Mouse (Mus musculus) hindbrain, embryonic 16.5 days (tissue): Measurements from ENCODE around the gene Trnt1. TPM values are rescaled to one million over a fixed set of nuclear protein-coding genes. Genes with fewer than 3 reads are reported as not detected.

Experiments
- ATAC-seq: fragments of 200-750 bp; cut with Nextera tagmentation; 2 replicates; pipeline ENCODE4 v1.8.0; 2017; ENCODE audit warnings: moderate TSS enrichment, moderate library complexity
- H3K27ac ChIP-seq: fragments of 300-500 bp; sonication (generic); 2 replicates; pipeline ENCODE4 v1.5.1; 2014; ENCODE audit warnings: low read depth, mild to moderate bottlenecking, control low read depth, low read length, moderate library complexity
- H3K27me3 ChIP-seq: fragments of 300-500 bp; sonication (generic); replicated peaks from 2 replicates; pipeline ENCODE4 v1.6.1; 2014; ENCODE audit warnings: low read length; ENCODE audit not compliant: control insufficient read depth, insufficient read depth
- H3K36me3 ChIP-seq: fragments of 300-500 bp; sonication (generic); 2 replicates; pipeline ENCODE4 v1.6.1; 2014; ENCODE audit warnings: mild to moderate bottlenecking, low read length, moderate library complexity, mixed read lengths; ENCODE audit not compliant: control insufficient read depth, insufficient read depth
- H3K4me1 ChIP-seq: fragments of 300-500 bp; sonication (generic); 2 replicates; pipeline ENCODE4 v1.6.1; 2014; ENCODE audit warnings: low read depth, low read length; ENCODE audit not compliant: control insufficient read depth, insufficient read depth
- H3K4me2 ChIP-seq: fragments of 300-500 bp; sonication (generic); 2 replicates; pipeline ENCODE4 v1.6.1; 2014; ENCODE audit warnings: mild to moderate bottlenecking, low read length, control low read depth, moderate library complexity
- H3K4me3 ChIP-seq: fragments of 300-500 bp; sonication (generic); 2 replicates; pipeline ENCODE4 v1.5.1; 2014; ENCODE audit warnings: mild to moderate bottlenecking, low read length, control low read depth, moderate library complexity
- H3K9ac ChIP-seq: fragments of 300-500 bp; sonication (generic); 2 replicates; pipeline ENCODE4 v1.6.1; 2014; ENCODE audit warnings: low read depth, mild to moderate bottlenecking, control low read depth, low read length, moderate library complexity
- H3K9me3 ChIP-seq: fragments of 300-500 bp; sonication (generic); 2 replicates; pipeline ENCODE4 v1.6.1; 2014; ENCODE audit warnings: mild to moderate bottlenecking, low read length, moderate library complexity; ENCODE audit not compliant: control insufficient read depth
- WGBS: fragments of 180-500 bp; shearing (Covaris S2); extraction: QIAGEN DNeasy Blood & Tissue Kit; methylation state at CpG from one replicate; pipeline ENCODE4 v1.1.7; 2014; 5-methylcytosine and 5-hydroxymethylcytosine counted together
- polyA plus RNA-seq: library from polyadenylated mRNA; unstranded; fragments of >200 nt; fragmentation: Nextera tagmentation; extraction: Ambion mirVana; gene quantifications from 2 replicates; pipeline ENCODE4 v1.2.1, GENCODE M21; 2015

Trnt1 gene
- polyA plus RNA-seq, 1 experiment from 2014 or later = 61.9 TPM

DNA sequence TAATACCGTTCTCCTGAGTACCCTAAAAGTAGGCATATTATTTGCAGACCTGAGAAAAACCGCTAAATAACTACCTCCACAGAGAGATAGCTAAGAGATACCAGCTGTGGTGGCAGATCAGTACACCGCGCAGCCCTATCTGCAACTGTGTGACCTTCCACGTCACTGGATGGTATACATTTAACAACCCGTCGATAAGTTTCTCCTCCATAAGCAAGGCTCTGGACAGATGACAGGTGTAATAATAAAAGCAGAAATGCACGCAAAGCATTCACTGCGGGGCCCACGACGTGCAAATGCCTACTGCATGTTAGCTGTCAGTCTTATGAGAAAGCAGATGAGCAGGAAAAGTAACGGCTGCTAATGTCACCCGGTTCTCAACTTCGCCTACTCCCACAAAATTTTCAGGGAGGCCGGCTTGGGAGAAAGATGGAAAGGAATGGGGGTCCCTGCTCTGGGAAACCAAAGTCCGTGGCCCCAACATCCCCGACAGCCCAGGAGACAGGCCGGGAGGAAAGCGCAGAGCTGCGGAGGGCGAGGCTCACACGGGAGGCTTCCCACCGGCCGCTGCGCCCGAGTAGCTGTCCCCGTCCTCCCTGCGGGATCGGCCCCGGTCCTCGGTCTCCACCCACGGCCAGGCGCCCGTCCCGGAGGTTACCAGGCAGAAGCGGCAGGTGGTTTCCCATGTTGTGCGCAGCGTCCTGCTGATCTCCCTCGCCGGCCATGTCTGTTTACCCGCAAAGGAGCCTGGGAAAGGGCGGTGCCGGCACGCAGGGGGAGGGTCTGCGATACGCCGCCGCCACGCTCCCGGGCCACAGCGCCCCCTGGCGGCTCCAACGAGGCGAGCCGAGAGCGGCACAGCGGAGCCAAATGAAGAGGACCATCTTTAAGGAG lies 30.7 kb downstream of the Trnt1 start, which contains the start of gene Crbn:
Gene Crbn, minus strand, starts transcription at position 745 of the 894 bp plus-strand sequence.
- peak; percentile 96 for ATAC-seq
- peaks cover 4% of the 10 kb centered on the region for H3K36me3 ChIP-seq
- no peak within 1 kb of the TSS for H3K27ac ChIP-seq
- 2% methylated on average over 57 of the region's 57 CpGs for WGBS
- no peaks in the 10 kb centered on the region for H3K9me3 ChIP-seq
- peaks cover 11% of the 10 kb centered on the region for H3K4me1 ChIP-seq
- no peaks in the 10 kb centered on the region for H3K27me3 ChIP-seq
- peak within 1 kb of the TSS; percentile 85 for H3K9ac ChIP-seq
- H3K4me2 ChIP-seq = peak within 1 kb of the TSS; percentile 95
- peak within 1 kb of the TSS; percentile 85 for H3K4me3 ChIP-seq

DNA sequence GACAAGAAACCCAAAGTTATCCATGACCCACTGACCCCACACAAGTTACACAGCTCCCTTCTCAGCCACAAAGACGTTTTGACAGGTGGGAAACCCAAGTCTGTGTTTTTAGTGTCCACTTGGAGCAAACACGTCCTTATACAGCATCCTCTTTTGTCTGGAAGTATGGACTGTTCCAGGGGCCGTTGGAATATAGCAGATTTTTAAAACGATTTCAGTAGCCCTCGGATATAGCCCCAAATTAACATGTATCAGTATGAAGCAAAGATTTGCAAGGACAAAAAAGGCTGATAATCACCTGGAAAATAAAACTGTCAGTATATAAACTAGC lies 31.3 kb downstream of the Trnt1 start:
- peak overlapping the region; percentile 56 for H3K4me2 ChIP-seq
- ATAC-seq = no peak; the same call in 1 of the 2 replicates
- H3K4me3 ChIP-seq = peak overlapping the region; percentile 85
- H3K27ac ChIP-seq = no peak overlapping the region
- H3K36me3 ChIP-seq = no peaks in the 10 kb centered on the region
- 56% methylated on average over 5 of the region's 5 CpGs for WGBS
- H3K27me3 ChIP-seq = no peaks in the 10 kb centered on the region
- no peaks in the 10 kb centered on the region for H3K9me3 ChIP-seq
- peaks cover 11% of the 10 kb centered on the region for H3K4me1 ChIP-seq
- 0 out of 2 replicates have a peak overlapping the region, but pooled peaks have one; percentile 31 for H3K9ac ChIP-seq

DNA sequence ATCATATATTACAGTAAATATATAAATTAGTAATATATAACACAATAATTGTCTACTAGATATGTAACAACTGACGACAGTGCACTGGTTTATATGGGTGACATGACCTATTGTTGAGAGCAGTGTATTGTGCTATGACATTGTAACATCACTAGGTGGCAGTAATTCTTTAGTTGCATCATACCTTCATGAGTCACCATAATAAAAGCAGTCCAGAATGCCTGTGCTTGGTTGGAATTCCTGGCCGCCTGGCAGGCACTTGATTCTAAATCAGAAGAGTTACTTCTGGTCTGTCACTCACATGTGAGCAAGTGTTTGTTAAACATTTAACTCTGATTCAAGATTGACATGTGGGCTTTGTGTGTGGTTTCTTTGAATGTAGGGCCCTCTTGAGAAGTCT lies 36.0 kb downstream of the Trnt1 start:
- 23% methylated on average over 2 of the region's 2 CpGs for WGBS

DNA sequence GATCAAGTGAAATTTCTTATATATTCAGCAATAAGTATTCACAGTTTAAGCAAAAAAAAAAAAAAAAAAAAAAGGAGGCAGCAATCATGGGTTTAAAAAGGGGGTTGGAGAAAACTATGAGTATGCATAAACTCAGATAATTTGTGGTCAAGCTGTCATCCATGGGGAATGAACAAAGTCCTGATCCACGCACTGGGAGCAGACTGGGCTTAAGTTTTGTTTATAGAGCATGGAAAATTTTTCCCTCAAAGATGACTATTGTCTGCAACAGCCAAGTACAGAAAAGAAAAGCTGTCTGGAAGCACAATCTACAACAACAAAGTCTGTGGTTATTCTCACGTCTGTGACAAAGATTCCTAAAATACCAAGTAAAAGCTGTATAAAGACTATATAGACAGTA lies 40.2 kb downstream of the Trnt1 start:
- H3K27ac ChIP-seq = no peak overlapping the region
- ATAC-seq = no peak
- H3K9ac ChIP-seq = no peak overlapping the region
- no peaks in the 10 kb centered on the region for H3K4me1 ChIP-seq
- H3K4me2 ChIP-seq = no peak overlapping the region
- 71% methylated on average over 2 of the region's 2 CpGs for WGBS
- H3K36me3 ChIP-seq = no peaks in the 10 kb centered on the region
- no peaks in the 10 kb centered on the region for H3K9me3 ChIP-seq
- no peak overlapping the region for H3K4me3 ChIP-seq
- H3K27me3 ChIP-seq = no peaks in the 10 kb centered on the region

More for the DNA sequence above, 36.0 kb downstream of the Trnt1 start:
- Histone ChIP-seq H3K9ac (no peak overlapping the region), H3K36me3 (no peaks in the 10 kb centered on the region), H3K4me1 (no peaks in the 10 kb centered on the region), H3K4me3 (no peak overlapping the region), H3K9me3 (no peaks in the 10 kb centered on the region), H3K27ac (no peak overlapping the region), H3K27me3 (no peaks in the 10 kb centered on the region), H3K4me2 (no peak overlapping the region)
- ATAC-seq = peak; percentile 68

DNA sequence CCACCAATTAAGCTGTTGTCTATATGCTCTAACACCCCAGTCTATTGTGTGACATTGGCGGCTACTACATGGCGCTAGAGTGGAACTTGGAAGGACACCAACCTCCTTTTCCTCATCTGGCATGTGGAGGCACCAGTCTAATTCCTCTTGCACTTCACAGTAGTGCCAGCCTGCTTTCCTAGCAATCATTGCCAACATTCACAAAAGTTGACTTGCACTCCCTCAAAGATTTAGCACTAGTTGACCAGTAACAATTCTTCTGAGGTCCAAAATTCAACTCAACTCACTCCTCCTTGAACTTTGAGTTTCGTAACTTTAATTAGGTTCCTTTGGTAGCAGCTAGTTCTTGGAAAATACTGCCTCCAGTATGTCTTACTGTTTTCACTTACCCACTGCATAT lies 41.8 kb downstream of the Trnt1 start:
- H3K36me3 ChIP-seq = no peaks in the 10 kb centered on the region
- ATAC-seq = no peak
- no peak overlapping the region for H3K4me3 ChIP-seq
- WGBS = 87% methylated on average over 3 of the region's 3 CpGs
- no peaks in the 10 kb centered on the region for H3K9me3 ChIP-seq
- H3K27me3 ChIP-seq = no peaks in the 10 kb centered on the region
- no peaks in the 10 kb centered on the region for H3K4me1 ChIP-seq
- no peak overlapping the region for H3K4me2 ChIP-seq
- H3K9ac ChIP-seq = no peak overlapping the region
- no peak overlapping the region for H3K27ac ChIP-seq

DNA sequence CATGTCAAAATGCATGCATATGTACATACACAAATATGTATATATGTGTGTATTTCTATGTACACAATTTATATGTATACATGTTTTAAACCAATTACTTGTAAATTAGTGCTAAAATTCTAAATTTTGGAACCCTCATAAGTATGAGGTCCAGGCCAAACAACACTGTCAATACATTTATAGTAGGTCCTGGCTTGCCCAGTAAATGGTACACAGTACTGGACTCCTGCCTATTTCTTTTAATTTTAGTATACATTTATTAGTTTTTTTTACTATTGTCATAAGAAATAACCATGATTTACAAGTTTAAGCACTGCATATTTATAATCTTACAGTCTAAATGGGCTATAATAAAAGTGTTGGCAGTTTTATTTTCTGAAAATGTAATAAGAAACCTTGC lies 50.3 kb downstream of the Trnt1 start:
- no peaks in the 10 kb centered on the region for H3K27me3 ChIP-seq
- H3K4me1 ChIP-seq = no peaks in the 10 kb centered on the region
- no peak for ATAC-seq
- no peaks in the 10 kb centered on the region for H3K36me3 ChIP-seq
- H3K4me3 ChIP-seq = no peak overlapping the region
- no peaks in the 10 kb centered on the region for H3K9me3 ChIP-seq
- no peak overlapping the region for H3K9ac ChIP-seq
- no peak overlapping the region for H3K27ac ChIP-seq
- no peak overlapping the region for H3K4me2 ChIP-seq

DNA sequence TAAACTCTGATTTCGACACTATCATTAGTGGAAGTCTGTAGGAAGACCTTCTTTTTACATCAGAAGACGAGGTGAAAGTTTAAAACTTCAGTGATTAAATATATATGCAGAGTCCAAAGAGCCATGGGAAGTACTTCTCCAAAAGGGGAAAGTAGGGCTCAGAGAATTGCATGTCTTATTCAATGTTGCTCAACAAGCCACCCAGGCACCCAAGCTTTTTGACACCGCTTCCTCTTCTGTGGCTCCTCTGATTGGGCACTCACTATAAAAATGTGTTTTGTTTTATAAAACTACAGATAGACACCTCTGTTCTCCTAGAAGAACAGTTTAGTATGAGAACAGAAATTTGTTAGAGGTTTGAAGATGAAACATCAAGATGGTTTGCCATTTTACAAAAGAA lies 51.0 kb downstream of the Trnt1 start:
- Histone ChIP-seq H3K4me1 (no peaks in the 10 kb centered on the region), H3K36me3 (no peaks in the 10 kb centered on the region), H3K27me3 (no peaks in the 10 kb centered on the region), H3K9ac (no peak overlapping the region), H3K9me3 (no peaks in the 10 kb centered on the region), H3K27ac (no peak overlapping the region), H3K4me2 (no peak overlapping the region), H3K4me3 (no peak overlapping the region)
- 82% methylated on average over 3 of the region's 3 CpGs for WGBS
- ATAC-seq = no peak

DNA sequence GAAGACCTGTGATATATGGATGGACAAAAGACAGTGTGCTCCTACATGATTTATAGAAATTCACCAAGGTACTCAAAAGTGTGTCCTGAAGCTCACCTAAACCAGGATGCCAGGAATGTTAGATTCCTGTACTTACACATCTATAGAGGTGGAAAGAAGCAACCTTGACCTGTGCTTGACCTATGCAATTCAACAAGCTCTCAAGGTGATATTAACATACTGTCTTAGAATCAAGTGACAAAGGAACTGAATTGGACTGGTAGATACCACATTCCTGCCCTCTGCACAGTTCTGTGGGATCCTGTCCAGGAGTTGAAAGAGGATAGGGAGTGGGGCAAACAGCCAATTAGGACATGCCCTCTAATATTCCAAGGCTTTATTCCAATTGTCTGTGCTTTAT lies 51.6 kb downstream of the Trnt1 start:
- Histone ChIP-seq H3K4me3 (no peak overlapping the region), H3K36me3 (no peaks in the 10 kb centered on the region), H3K4me1 (no peaks in the 10 kb centered on the region), H3K4me2 (no peak overlapping the region), H3K27me3 (no peaks in the 10 kb centered on the region), H3K27ac (no peak overlapping the region), H3K9ac (no peak overlapping the region), H3K9me3 (no peaks in the 10 kb centered on the region)
- no peak for ATAC-seq

DNA sequence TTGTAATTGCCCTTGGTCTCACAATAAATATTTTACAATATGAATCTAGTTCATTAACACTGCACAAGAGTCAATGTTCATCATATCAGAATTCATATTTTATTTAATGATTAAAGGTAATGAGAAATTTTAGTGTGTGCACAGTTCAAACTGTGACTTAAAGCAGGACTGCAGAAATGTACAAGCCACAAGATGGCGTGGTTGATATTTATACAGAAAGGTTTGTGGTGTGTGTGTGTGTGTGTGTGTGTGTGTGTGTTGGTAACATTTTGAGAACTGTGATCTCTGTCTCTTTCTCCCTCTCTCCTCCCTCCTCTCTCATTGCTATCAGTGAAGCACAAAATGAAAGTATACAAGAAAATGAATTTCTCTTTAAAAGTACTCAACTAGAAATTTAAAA lies 53.4 kb downstream of the Trnt1 start:
- Histone ChIP-seq H3K9me3 (no peaks in the 10 kb centered on the region), H3K27ac (no peak overlapping the region), H3K4me2 (no peak overlapping the region), H3K9ac (no peak overlapping the region), H3K4me1 (no peaks in the 10 kb centered on the region), H3K36me3 (no peaks in the 10 kb centered on the region), H3K4me3 (no peak overlapping the region), H3K27me3 (no peaks in the 10 kb centered on the region)
- WGBS = 46% methylated on average over 1 of the region's 1 CpGs
- peak; percentile 52; the same call in 1 of the 2 replicates for ATAC-seq
